Mouse (Mus musculus): Measurements from ENCODE around the gene Nudt1.

DNA sequence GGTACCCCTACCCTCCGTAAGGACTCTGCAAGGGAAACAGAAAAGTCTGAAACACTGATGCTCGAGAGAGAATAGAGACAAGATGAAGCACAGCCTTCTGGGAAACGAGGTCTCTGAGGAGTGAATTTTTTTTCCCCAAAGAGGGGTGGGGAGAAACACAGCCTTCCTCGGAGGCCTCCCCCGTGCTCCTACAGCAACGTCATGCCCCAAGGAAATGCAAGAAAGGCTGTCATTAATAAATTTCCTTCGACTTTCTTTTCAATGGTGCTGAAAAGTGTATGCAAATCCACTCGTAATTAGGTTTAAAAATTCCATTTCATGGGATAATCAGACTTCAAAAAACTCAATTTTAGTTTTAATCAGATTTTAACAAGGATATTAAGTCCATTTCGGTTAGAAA is 41.3 kb upstream of the Nudt1 start:
- TF ChIP-seq POLR2A (IDR thresholded peaks at IDR 0.05; ENCODE audit: control insufficient read depth, extremely low read depth, insufficient read depth, low read length, poor library complexity) (no peak), CTCF (IDR thresholded peaks at IDR 0.05; ENCODE audit: borderline replicate concordance, control insufficient read depth, extremely low read depth, insufficient read depth, low read length, poor library complexity) (no peak)
